Mouse (Mus musculus): ENCODE results near the gene Hoxc9. TPM values are rescaled to one million over a fixed set of nuclear protein-coding genes. Genes with fewer than 3 reads are reported as not detected.

The Hoxc9 gene
- not detected in 2 replicates for total RNA-seq (2017)

- ATAC-seq (replicated peaks; ENCODE audit: low read depth, poor library complexity, severe bottlenecking): no peak
Measured at GRCm38 (mm10) chr15:102976171-102976570, at the start of gene Hoxc9. Gene Hoxc9, plus strand, starts transcription at chr15:102976439.

- ATAC-seq (replicated peaks; ENCODE audit: low read depth, poor library complexity, severe bottlenecking): no peak
Measured at GRCm38 (mm10) chr15:102927032-102927645, 49.1 kb upstream of the Hoxc9 start.

DNA sequence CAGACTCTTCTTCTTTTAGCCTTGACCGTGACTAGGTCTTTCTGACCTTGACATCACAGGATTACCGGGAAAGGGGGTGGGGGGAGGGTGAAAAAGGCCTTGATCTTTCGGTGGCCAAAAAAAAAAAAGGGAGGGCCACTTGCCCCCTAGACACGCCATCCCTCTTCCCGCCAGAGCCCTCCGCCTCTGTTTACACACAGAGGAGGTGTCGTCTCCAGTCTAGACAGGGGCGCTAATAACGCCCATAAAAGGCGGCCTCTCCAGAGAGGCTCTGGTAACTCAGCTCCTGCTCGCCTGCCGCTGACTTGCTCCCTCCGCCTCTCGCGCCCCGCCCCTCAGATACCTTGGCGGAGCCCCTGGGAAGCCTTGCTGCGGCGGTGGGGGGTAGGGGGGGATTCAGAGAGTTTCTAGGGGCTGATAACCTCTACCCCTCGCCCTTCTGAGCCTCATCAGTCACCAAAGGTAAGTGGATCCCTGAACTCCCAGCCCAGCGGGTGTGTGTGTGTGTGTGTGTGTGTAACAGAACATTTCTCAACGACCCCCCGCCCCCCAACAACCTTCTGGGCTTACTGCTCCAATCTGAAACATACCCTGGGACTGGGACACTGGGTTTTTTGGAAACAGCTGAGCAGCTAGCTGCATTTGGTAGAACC, 44.4 kb upstream of the Hoxc9 start:
- ATAC-seq (replicated peaks; ENCODE audit: low read depth, poor library complexity, severe bottlenecking): no peak

- no peak for ATAC-seq (replicated peaks; ENCODE audit: low read depth, poor library complexity, severe bottlenecking)
Measured at GRCm38 (mm10) chr15:102934438-102934837, 41.8 kb upstream of the Hoxc9 start.

DNA sequence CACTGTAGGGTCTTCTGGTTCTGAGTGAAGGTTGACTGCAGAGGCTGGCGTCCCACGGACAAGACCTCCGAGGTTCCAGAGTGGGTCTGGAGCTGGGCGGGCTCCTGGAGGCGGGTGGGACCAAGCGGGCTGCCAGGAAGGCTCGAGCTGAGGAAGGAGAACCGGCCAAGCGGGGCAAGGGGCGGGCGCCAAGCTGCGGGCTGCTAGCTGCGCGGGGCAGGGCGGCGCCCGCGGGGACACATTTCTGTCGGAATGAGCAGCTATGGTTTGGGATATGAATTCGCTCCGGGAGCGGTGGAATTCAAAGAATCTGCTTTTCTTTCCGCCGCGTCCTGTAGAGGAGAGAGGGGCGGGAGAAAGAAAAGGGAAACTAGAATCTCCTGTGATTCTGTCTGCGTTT, 41.3 kb upstream of the Hoxc9 start:
- no peak for ATAC-seq (replicated peaks; ENCODE audit: low read depth, poor library complexity, severe bottlenecking)

DNA sequence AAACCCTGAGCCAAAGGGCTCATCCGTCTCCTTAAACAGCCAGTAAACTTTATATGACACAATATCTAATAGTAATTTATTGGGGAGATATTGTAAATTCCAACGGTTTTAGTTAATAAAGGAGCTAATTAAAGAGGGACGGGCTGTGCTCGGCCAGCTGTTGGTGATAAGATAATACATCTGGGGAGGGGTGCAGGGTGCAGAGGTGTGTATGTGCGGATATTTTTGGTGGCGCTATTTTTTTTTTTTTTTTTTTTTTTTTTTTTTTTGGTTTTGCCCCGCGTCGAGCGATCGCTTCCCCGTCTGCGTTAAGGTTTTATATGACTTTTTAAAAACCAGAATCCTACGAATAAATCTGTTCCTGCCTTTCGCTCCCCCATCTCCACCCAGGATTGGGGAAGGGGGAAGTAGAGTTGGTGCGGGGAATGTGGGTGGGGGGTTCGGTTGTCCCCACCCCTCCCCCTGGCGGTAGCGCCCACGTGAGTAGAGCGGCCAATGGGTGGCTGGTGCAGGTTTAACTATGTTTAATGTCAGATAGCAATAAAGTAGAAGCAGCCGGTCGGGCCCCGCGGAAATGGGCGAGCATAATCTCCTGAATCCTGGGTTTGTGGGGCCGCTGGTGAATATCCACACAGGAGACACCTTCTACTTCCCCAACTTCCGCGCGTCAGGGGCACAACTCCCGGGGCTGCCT, 39.8 kb upstream of the Hoxc9 start, which contains the start of gene Hoxc12:
TSS of gene Hoxc12 (plus strand) at position 479 of the 694 bp plus-strand sequence.
- no peak for ATAC-seq (replicated peaks; ENCODE audit: low read depth, poor library complexity, severe bottlenecking)

DNA sequence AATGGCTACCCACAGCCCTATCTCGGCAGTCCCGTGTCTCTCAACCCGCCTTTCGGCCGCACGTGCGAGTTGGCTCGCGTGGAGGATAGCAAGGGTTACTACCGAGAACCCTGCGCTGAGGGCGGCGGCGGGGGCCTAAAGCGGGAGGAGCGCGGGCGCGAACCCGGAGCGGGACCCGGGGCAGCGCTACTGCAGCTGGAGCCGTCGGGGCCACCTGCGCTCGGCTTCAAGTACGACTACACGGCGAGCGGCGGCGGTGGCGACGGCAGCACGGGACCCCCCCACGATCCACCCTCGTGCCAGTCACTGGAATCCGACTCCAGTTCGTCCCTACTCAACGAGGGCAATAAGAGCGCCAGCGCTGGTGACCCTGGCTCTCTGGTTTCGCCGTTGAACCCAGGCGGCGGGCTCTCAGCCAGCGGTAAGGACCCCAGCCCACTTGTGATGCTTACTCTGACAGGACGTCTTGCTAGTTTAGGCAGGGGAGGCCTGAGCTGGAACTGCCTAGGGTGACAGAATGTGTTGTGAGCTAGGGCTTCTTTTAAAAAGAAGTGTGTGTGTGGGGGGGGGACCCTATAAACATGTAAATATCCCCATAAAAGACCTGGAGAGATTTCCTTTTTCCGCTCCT, 39.1 kb upstream of the Hoxc9 start:
- no peak for ATAC-seq (replicated peaks; ENCODE audit: low read depth, poor library complexity, severe bottlenecking)

GRCm38 (mm10) chr15:102939256-102940155, 36.7 kb upstream of the Hoxc9 start:
- ATAC-seq (replicated peaks; ENCODE audit: low read depth, poor library complexity, severe bottlenecking): no peak

DNA sequence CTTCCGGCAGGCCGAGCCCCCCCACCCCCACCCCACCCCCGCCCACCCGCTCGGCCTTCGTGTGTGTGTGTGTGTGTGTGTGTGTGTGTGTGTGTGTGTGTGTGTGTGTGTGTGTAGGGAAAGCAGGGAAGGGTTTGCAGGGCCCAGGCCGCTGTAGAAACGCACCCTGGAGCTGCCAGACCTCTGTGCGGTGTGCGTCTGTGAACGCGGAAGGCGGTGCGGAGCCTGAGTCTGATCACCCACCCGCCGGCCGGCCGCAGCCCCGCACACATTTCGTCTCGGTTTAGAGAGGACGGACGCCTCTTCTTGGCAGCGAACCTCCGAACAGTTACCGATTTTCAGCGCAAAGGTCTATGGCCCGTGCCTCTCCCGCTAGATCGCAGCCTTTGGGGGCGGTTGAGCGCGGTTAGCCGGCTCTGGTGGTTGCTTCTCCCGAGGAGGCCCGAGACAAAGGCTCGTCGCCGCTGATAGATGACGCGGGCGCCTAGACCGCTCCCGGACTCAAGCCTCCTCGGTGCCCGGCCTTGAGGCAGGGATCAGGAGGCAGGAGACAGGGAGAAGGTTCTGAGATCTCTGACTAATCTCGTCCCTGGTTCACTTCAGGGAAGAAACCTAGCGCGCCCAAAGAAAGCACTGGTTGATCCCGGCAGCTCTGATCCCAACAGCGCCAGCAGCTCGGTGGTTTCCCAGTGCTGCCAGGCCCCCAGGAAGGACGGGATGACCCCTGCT, 33.3 kb upstream of the Hoxc9 start:
- no peak for ATAC-seq (replicated peaks; ENCODE audit: low read depth, poor library complexity, severe bottlenecking)

DNA sequence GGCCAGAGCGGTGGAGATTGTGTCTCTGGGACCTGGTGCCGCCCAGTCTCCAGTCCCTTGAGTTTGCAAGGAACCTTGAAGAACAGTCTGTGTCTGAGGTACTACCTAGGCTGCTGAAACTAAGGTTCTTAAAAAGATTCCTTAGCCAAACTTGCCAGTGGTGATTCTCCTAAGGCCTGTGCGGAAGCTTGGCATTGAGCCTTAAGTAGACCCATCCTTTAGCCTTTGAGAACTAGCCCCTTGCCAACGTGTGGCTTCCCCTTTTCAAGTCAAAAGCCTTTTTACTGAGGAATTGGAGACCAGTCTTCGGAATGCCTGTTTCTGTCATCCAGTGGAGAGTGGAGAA, 32.8 kb upstream of the Hoxc9 start:
- no peak for ATAC-seq (replicated peaks; ENCODE audit: low read depth, poor library complexity, severe bottlenecking)

DNA sequence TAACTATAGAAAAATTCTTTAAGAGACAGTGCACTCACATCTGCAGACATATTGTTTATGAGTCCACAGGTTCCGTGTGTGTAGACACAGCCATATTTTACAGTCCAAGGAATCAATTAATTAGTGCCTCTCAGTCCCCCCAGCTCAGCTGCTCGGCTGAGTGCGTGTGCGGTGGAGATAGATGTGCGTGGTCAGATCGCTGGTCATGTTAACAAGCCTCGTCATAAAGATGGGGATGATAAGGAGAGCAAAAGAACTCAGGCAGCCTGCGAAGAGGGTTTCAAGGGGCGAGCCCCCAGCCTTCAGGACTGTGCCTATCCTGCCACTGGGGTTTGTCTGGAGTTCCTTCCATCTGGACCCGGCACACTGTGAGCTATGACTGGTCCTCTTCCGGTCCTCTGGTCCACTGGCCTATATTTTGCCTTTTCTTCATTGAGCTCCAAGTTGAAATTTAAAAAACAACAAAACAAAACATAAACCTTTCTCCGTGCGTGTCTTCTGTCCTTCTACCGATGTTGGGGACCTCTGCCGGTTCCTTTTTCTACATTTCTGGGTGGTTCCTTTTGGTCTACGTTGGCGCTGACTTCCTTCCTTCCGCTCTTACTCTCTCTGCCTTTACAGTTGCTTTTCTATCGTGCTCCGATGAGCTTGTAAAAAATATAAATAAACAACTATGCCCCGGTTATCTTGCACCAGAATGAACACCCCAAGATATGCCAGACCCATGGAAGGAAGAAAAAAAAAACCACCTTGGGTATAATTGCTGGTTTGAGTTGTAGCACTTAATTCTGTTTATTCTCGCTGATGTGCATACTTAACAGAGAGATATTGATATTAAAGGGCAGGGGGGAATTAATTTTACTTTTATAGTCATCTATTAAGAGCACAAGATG, 30.8 kb upstream of the Hoxc9 start:
- no peak for ATAC-seq (replicated peaks; ENCODE audit: low read depth, poor library complexity, severe bottlenecking)

GRCm38 (mm10) chr15:102947276-102947675, 29.0 kb upstream of the Hoxc9 start:
- no peak for ATAC-seq (replicated peaks; ENCODE audit: low read depth, poor library complexity, severe bottlenecking)

GRCm38 (mm10) chr15:102948842-102949241, 27.4 kb upstream of the Hoxc9 start:
- ATAC-seq (replicated peaks; ENCODE audit: low read depth, poor library complexity, severe bottlenecking): no peak

GRCm38 (mm10) chr15:102949696-102950095, 26.5 kb upstream of the Hoxc9 start:
- ATAC-seq (replicated peaks; ENCODE audit: low read depth, poor library complexity, severe bottlenecking): no peak

DNA sequence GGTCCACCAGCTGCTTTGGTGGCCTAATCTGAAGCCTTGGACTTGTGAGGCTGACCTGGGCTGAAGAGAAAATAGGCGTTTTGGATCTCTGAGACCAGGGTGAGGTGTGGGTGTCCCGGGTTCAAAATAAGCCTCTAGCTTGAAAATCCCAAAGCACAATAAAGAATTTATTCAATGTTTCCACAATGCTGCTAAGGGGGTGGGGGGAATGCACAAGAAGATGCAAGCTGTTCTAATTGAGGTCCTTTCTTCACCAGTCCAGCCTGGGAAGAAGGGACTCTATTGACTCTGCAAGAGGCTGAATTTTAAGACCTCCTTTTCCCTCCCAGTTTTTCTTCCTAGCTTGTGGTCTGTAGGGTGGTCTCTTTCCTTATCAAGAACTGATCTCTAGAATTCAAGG, 25.4 kb upstream of the Hoxc9 start:
- no peak for ATAC-seq (replicated peaks; ENCODE audit: low read depth, poor library complexity, severe bottlenecking)

- ATAC-seq (replicated peaks; ENCODE audit: low read depth, poor library complexity, severe bottlenecking): no peak
Measured at GRCm38 (mm10) chr15:102953561-102953960, 22.7 kb upstream of the Hoxc9 start.

GRCm38 (mm10) chr15:102954192-102955006, 21.8 kb upstream of the Hoxc9 start, which contains the start of gene Hoxc11:
Gene Hoxc11, plus strand, starts transcription at chr15:102954427.
- peak; percentile 22; the same call in 1 of the 2 replicates for ATAC-seq (replicated peaks; ENCODE audit: low read depth, poor library complexity, severe bottlenecking)
